Mouse (Mus musculus): ENCODE results near the gene B4galnt2. TPM values are rescaled to one million over a fixed set of nuclear protein-coding genes. Genes with fewer than 3 reads are reported as not detected.

Gene B4galnt2
- total and polyA plus RNA-seq, 2 experiments from 2014 or later = not detected

DNA sequence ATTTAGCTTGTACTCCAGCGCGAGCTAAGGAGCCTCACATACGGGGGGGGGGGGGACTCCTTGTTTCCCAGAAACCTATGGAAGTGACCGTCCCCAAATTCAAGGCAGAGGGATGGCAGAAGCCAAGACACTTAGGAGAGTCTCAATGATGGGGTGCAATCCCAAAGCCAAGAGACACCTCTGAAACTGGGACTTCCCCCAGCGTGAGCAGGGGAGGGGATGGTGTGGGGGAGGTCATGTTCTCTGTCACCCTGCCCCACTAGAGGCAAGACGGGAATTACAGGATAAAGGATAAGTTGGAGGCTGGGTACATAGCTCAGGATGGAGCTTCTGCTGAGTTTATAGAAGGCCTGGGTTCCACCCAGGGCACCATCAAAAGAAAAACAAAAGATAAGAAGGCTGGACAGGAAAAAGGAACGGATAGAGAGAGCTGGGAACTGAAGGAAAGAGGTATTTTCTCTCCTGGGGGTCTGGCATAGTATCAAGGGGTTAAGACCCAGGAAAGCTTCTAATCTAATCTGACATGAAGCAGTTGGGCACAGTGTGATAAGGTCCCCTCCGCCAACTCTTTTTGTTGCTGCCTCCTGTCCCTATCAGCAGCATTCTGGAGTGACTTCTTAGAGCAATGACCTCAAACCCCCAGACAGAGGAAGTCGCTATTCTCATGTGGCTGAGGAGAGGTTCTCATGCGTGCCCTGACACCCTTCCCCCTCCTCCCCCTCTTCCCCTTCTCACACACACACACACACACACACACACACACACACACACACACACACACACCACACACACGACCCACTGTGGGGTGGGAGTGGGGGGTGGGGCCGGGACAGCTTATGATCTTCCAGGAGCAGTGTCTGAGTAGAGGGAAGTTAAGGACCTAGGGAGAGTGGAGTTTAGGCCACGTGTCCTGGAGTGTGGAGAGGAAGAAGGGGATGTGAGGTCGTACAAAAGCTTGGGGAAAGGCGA lies 79.7 kb downstream of the B4galnt2 start:
- no peaks in the 10 kb centered on the region for H3K36me3 ChIP-seq (ENCODE audit: insufficient read depth)
- H3K9ac ChIP-seq = no peak overlapping the region
- no peaks in the 10 kb centered on the region for H3K9me3 ChIP-seq (ENCODE audit: low read length)
- no peak for DNase-seq
- no peak overlapping the region for H3K4me2 ChIP-seq (ENCODE audit: low read depth)
- WGBS = 27% methylated on average over 15 of the region's 15 CpGs
- peaks cover 56% of the 10 kb centered on the region for H3K27me3 ChIP-seq (ENCODE audit: insufficient read depth, low read length)
- no peak for ATAC-seq
- H3K27ac ChIP-seq (ENCODE audit: low read depth, low read length) = no peak overlapping the region
- peaks cover 12% of the 10 kb centered on the region for H3K4me1 ChIP-seq (ENCODE audit: insufficient read depth)
- no peak for TF ChIP-seq CTCF (IDR thresholded peaks at IDR 0.05; ENCODE audit: low read depth)
- no peak overlapping the region for H3K4me3 ChIP-seq (ENCODE audit: low read depth, low read length)

DNA sequence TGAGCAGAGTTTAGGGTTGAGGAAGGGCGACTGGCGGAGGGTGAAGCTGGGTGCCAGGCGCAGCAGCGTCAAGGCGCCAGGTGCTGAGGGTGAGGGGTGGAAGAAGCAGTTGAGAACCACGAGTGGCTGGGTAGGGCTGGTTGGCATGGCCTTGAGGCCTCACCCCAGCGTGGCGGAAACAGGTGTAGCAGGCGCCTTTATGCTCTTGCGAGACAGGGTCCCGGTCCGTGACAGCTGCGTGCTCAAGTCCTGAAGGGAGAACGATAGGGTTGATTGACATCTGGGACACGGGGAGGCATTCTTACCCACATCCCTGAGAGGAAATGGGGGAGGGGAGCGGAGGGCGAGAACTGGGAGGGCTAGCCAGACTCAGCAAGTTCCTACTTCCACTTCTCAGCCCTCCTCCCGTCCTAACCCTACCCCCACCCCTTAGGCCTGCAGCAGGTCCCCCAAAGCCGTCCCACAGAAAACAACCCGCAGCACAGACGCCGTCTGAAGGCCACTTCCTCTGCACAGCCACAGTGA lies 80.5 kb downstream of the B4galnt2 start:
- H3K4me1 ChIP-seq (ENCODE audit: insufficient read depth) = peaks cover 12% of the 10 kb centered on the region
- H3K36me3 ChIP-seq (ENCODE audit: insufficient read depth) = no peaks in the 10 kb centered on the region
- no peak overlapping the region for H3K9ac ChIP-seq
- H3K4me2 ChIP-seq (ENCODE audit: low read depth) = no peak overlapping the region; the same call in 1 of the 2 replicates
- no peak for DNase-seq
- no peaks in the 10 kb centered on the region for H3K9me3 ChIP-seq (ENCODE audit: low read length)
- ATAC-seq = no peak
- WGBS = 6% methylated on average over 22 of the region's 22 CpGs
- no peak overlapping the region for H3K4me3 ChIP-seq (ENCODE audit: low read depth, low read length)
- TF ChIP-seq CTCF (IDR thresholded peaks at IDR 0.05; ENCODE audit: low read depth) = no peak
- peaks cover 64% of the 10 kb centered on the region for H3K27me3 ChIP-seq (ENCODE audit: insufficient read depth, low read length)
- no peak overlapping the region for H3K27ac ChIP-seq (ENCODE audit: low read depth, low read length)

DNA sequence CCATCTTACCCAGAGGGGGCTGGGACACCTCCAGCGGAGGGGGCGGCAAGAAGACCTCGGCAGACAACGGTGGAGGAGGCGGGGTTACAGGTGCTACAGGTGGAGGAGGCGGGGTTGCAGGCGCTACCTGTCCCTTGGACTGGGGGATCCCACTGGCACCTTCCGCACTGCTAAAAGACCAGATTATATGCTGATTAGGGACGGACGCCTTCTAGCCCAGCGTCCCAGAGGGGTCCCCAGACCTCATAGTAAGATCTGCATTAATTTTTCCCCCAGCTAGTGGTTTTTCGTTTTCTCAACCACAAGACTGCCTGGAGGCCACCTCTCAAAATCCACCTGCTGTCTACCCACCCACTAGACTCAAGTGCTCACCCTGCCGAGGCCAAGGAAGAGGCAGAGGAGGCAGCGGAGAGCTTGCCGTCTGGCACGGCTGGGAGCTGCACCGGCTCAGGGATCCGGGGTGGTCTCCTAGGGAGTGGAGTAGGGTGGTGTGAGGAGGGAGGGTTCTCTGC lies 81.0 kb downstream of the B4galnt2 start:
- no peak for TF ChIP-seq CTCF (IDR thresholded peaks at IDR 0.05; ENCODE audit: low read depth)
- Histone ChIP-seq H3K27me3 (ENCODE audit: insufficient read depth, low read length) (peaks cover 69% of the 10 kb centered on the region), H3K9ac (no peak overlapping the region), H3K4me2 (ENCODE audit: low read depth) (no peak overlapping the region; the same call in 1 of the 2 replicates), H3K36me3 (ENCODE audit: insufficient read depth) (no peaks in the 10 kb centered on the region), H3K4me3 (ENCODE audit: low read depth, low read length) (no peak overlapping the region), H3K27ac (ENCODE audit: low read depth, low read length) (no peak overlapping the region), H3K4me1 (ENCODE audit: insufficient read depth) (peaks cover 11% of the 10 kb centered on the region), H3K9me3 (ENCODE audit: low read length) (no peaks in the 10 kb centered on the region)
- WGBS = 8% methylated on average over 18 of the region's 18 CpGs
- no peak; the same call in 1 of the 2 replicates for ATAC-seq
- DNase-seq = no peak

DNA sequence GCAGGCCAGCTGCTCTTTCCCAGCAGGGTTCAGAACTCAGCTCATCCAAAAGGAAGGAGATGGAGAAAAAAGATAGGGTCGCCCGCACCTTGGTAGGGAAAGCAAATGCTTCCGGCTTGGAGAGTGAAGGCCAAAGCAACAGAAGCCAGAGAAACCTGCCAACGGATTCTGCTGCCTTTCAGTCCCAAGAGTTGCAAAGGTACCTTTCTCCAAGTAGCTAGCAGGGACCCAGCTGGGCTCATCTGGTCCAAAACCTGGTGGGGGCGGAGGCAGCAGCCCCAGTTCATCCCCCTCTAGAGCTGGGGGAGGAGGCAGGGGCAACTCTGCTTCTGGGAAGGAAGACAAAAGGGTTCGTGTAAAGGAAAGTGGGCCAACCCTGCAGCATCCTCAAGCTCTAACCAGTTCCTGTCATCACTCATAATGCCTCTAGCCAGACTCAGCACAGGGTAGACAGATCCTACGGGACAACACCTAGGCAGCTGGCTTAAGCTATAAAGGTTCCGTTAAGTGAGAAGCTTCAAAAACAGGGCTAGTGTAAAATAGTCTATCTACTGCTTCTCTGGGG lies 81.6 kb downstream of the B4galnt2 start:
- no peaks in the 10 kb centered on the region for H3K9me3 ChIP-seq (ENCODE audit: low read length)
- H3K4me3 ChIP-seq (ENCODE audit: low read depth, low read length) = no peak overlapping the region
- 26% methylated on average over 8 of the region's 8 CpGs for WGBS
- no peaks in the 10 kb centered on the region for H3K36me3 ChIP-seq (ENCODE audit: insufficient read depth)
- TF ChIP-seq CTCF (IDR thresholded peaks at IDR 0.05; ENCODE audit: low read depth) = no peak
- H3K4me1 ChIP-seq (ENCODE audit: insufficient read depth) = peaks cover 9% of the 10 kb centered on the region; the same call in 1 of the 2 replicates
- ATAC-seq = no peak
- DNase-seq = no peak
- no peak overlapping the region for H3K4me2 ChIP-seq (ENCODE audit: low read depth)
- no peak overlapping the region for H3K9ac ChIP-seq
- no peak overlapping the region for H3K27ac ChIP-seq (ENCODE audit: low read depth, low read length)
- peaks cover 75% of the 10 kb centered on the region for H3K27me3 ChIP-seq (ENCODE audit: insufficient read depth, low read length)

DNA sequence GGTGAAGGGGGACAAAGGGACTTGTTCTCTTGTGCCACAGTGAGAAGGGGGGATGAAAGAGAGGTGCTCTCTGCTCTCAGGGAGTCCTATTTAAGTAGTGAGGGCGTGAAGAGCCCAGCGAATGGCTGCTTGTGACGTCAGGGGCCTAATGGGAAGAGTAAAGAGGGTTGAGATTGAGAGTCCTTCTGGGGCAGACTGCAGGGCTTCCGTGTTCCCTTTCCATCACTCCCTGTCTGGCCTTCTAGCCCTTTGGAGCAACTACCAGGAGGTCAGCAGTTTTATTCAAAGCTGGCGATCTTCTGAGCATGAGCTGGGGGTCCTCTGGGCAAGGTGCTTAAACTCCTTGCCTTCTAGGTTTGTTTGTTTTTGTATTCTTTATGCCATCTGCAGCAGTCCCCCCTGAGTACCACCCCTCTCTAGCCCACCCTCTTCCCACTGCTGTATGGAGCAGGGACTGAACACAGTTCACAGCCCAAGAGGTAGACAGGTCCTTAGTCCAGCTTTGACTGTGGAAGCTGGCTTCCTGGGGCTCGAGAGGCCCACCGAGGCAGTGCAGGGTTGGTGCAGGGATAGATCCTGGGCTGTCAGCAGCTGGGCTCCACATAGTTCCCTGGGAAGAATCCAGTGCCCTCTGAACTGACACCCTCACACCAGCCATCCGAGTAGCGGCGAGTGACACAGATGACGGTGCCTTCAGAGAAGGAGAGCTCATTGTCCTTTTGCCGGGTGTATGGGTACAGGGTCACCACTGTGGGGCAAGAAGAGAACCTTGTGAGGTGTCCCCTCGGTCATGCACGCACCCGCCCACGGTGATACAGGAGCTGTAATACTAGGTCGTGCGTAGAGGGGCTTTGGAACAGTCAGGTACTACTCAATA lies 82.3 kb downstream of the B4galnt2 start:
- H3K36me3 ChIP-seq (ENCODE audit: insufficient read depth) = no peaks in the 10 kb centered on the region
- no peak overlapping the region for H3K4me2 ChIP-seq (ENCODE audit: low read depth)
- H3K4me3 ChIP-seq (ENCODE audit: low read depth, low read length) = no peak overlapping the region
- no peaks in the 10 kb centered on the region for H3K9me3 ChIP-seq (ENCODE audit: low read length)
- no peak for DNase-seq
- H3K27me3 ChIP-seq (ENCODE audit: insufficient read depth, low read length) = peaks cover 80% of the 10 kb centered on the region
- TF ChIP-seq CTCF (IDR thresholded peaks at IDR 0.05; ENCODE audit: low read depth) = no peak
- ATAC-seq = no peak
- peaks cover 9% of the 10 kb centered on the region; the same call in 1 of the 2 replicates for H3K4me1 ChIP-seq (ENCODE audit: insufficient read depth)
- WGBS = 41% methylated on average over 18 of the region's 18 CpGs
- no peak overlapping the region for H3K27ac ChIP-seq (ENCODE audit: low read depth, low read length)
- H3K9ac ChIP-seq = no peak overlapping the region

DNA sequence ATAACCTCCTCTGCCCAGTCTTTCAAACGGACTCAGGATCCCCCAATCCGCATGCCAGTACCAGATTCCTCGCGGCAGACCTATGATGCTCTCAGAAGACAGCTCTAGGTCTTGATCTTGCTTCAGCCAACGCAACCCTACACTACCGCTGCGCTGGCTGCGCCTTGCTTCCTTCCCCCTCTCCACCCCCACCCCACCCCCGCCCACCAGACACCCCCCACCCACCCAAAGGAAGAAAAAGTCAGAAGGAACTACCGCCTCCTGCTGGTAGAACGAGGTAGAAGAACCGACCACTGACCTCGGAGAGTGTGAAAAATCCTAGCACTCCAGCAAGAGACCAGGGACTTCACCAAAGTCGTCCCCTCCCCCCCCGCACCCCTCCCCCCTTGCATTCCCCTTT lies 83.0 kb downstream of the B4galnt2 start:
- H3K27me3 ChIP-seq (ENCODE audit: insufficient read depth, low read length) = peaks cover 86% of the 10 kb centered on the region
- WGBS = 3% methylated on average over 15 of the region's 15 CpGs
- H3K36me3 ChIP-seq (ENCODE audit: insufficient read depth) = no peaks in the 10 kb centered on the region
- H3K27ac ChIP-seq (ENCODE audit: low read depth, low read length) = no peak overlapping the region
- no peak overlapping the region for H3K9ac ChIP-seq
- ATAC-seq = no peak
- no peak for DNase-seq
- peak; percentile 6; the same call in 1 of the 2 replicates for TF ChIP-seq CTCF (IDR thresholded peaks at IDR 0.05; ENCODE audit: low read depth)
- no peaks in the 10 kb centered on the region for H3K9me3 ChIP-seq (ENCODE audit: low read length)
- H3K4me1 ChIP-seq (ENCODE audit: insufficient read depth) = peaks cover 9% of the 10 kb centered on the region; the same call in 1 of the 2 replicates
- H3K4me3 ChIP-seq (ENCODE audit: low read depth, low read length) = no peak overlapping the region
- H3K4me2 ChIP-seq (ENCODE audit: low read depth) = 0 out of 2 replicates have a peak overlapping the region, but pooled peaks have one; percentile 41
